Mouse (Mus musculus) midbrain, embryonic 16.5 days (tissue): Measurements from ENCODE around the gene Mapkap1. TPM values are rescaled to one million over a fixed set of nuclear protein-coding genes. Genes with fewer than 3 reads are reported as not detected.
"Not testable (repeated sequence)": the region's sequence is repeated elsewhere in the genome, so short reads cannot be mapped to it uniquely, and the experiment has no call there.

ENCODE experiments used
- ATAC-seq: fragments of 200-750 bp; cut with Nextera tagmentation; 2 replicates; pipeline ENCODE4 v1.8.0; 2017; ENCODE audit warnings: moderate TSS enrichment
- H3K27ac ChIP-seq: fragments of 300-500 bp; sonication (generic); 2 replicates; pipeline ENCODE4 v1.5.1; 2014; ENCODE audit warnings: mild to moderate bottlenecking, low read length, mixed read lengths
- H3K27me3 ChIP-seq: fragments of 300-500 bp; sonication (generic); 2 replicates; pipeline ENCODE4 v1.6.1; 2014; ENCODE audit warnings: low read depth, low read length, mixed read lengths; ENCODE audit not compliant: control insufficient read depth, insufficient read depth
- H3K36me3 ChIP-seq: fragments of 300-500 bp; sonication (generic); 2 replicates; pipeline ENCODE4 v1.6.1; 2014; ENCODE audit warnings: mild to moderate bottlenecking, low read length, moderate library complexity, mixed read lengths; ENCODE audit not compliant: control insufficient read depth, insufficient read depth
- H3K4me1 ChIP-seq: fragments of 300-500 bp; sonication (generic); 2 replicates; pipeline ENCODE4 v1.6.1; 2014; ENCODE audit warnings: mild to moderate bottlenecking, low read length, mixed read lengths; ENCODE audit not compliant: control insufficient read depth, insufficient read depth
- H3K4me2 ChIP-seq: fragments of 300-500 bp; sonication (generic); 2 replicates; pipeline ENCODE4 v1.6.1; 2014; ENCODE audit warnings: mild to moderate bottlenecking, low read length, mixed read lengths
- H3K4me3 ChIP-seq: fragments of 300-500 bp; sonication (generic); 2 replicates; pipeline ENCODE4 v1.5.1; 2014; ENCODE audit warnings: low read depth, mild to moderate bottlenecking, low read length, moderate library complexity, mixed read lengths
- H3K9ac ChIP-seq: fragments of 300-500 bp; sonication (generic); 2 replicates; pipeline ENCODE4 v1.6.1; 2014; ENCODE audit warnings: low read depth, low read length, mixed read lengths
- H3K9me3 ChIP-seq: fragments of 300-500 bp; sonication (generic); replicated peaks from 2 replicates; pipeline ENCODE4 v1.6.1; 2014; ENCODE audit warnings: mild to moderate bottlenecking, low read length, mixed read lengths; ENCODE audit not compliant: control insufficient read depth, poor library complexity, severe bottlenecking
- WGBS: fragments of 180-500 bp; shearing (Covaris S2); extraction: QIAGEN DNeasy Blood & Tissue Kit; methylation state at CpG from one replicate; pipeline ENCODE4 v1.1.7; 2014; 5-methylcytosine and 5-hydroxymethylcytosine counted together
- polyA plus RNA-seq: library from polyadenylated mRNA; unstranded; fragments of >200 nt; fragmentation: Nextera tagmentation; extraction: Ambion mirVana; gene quantifications from 2 replicates; pipeline ENCODE4 v1.2.1, GENCODE M21; 2015

Mapkap1 gene
- polyA plus RNA-seq, 1 experiment from 2014 or later: 89.1 TPM

DNA sequence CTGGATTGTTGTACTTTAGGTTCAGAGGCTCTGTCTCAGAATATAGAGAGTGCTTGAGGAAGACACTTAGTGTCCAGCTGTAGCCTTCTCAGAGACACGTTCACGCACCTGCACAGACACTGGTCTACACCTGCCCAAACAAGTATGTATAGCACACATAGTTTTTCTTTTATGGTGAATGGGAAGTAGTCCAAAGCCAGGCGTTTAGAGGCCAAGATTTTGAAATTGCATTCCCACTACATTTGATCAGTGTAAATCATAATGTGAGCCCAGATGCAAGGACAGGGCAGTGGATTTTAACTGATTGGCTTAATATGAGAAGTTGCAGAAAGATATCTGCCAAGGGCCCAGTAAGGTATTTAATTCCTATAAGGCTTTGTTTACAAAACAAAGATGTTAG, 17.6 kb downstream of the Mapkap1 start:
- H3K9ac ChIP-seq: no peak overlapping the region
- H3K9me3 ChIP-seq: no peaks in the 10 kb centered on the region
- H3K27ac ChIP-seq: no peak overlapping the region
- H3K36me3 ChIP-seq: peaks cover 4% of the 10 kb centered on the region; the same call in 1 of the 2 replicates
- WGBS: 93% methylated on average over 3 of the region's 3 CpGs
- no peak overlapping the region for H3K4me2 ChIP-seq
- no peaks in the 10 kb centered on the region for H3K4me1 ChIP-seq
- H3K4me3 ChIP-seq: no peak overlapping the region
- no peaks in the 10 kb centered on the region for H3K27me3 ChIP-seq
- ATAC-seq: no peak

DNA sequence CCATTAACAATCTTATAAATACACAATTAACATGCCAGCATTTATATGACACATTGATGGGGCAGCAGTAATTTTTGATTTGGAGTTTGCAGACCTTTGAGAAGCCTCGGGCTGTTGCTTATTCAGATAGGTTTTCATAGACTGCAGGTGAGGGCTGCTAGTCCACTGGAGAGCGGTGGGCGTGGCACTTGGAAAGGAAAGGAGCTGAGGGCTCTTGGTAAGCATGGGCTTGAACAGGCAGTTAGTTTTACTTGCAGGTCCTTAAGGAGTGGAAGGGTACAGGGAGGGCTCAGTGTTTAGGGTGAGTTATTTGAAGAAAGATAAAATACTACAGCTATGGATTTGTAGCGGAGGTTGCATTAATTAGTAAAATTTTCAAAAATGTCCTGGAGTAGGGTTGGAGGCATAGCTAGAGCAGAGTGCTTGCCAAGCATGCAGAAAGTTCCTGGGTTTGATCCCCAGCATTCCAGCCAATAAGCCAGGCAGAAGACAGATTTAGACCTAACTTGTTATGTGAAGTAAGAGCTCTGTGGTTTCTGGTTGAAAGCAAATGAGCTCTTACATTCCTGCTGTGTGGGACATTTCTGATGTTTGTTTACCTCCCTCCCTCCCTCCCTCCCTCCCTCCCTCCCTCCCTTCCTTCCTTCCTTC, 19.1 kb downstream of the Mapkap1 start:
- Histone ChIP-seq H3K4me2 (no peak overlapping the region), H3K27ac (no peak overlapping the region), H3K9ac (no peak overlapping the region), H3K4me1 (no peaks in the 10 kb centered on the region), H3K9me3 (no peaks in the 10 kb centered on the region), H3K36me3 (no peaks in the 10 kb centered on the region), H3K4me3 (no peak overlapping the region), H3K27me3 (no peaks in the 10 kb centered on the region)
- no peak for ATAC-seq
- 84% methylated on average over 4 of the region's 4 CpGs for WGBS

DNA sequence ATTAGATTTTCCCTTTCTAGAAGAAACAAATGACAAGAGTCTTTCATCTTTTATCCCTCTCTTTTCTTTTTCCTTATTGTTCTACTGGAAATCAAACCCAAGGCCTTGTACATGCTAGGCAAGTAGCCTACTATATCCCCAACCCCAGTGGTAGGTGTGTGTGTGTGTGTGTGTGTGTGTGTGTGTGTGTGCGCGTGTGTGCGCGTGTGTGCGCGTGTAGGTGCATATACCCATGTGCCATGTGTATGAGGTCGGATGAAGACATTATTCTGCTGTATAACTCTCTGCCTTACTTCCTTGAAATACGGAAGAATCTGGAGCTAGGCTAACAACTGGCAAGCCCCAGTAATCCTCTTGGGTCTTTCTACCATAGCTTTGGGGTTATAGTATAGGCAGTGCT, 24.1 kb downstream of the Mapkap1 start:
- Histone ChIP-seq H3K36me3 (peaks cover 2% of the 10 kb centered on the region; the same call in 1 of the 2 replicates), H3K4me2 (no peak overlapping the region), H3K27ac (no peak overlapping the region), H3K9ac (no peak overlapping the region), H3K27me3 (no peaks in the 10 kb centered on the region), H3K9me3 (no peaks in the 10 kb centered on the region), H3K4me1 (no peaks in the 10 kb centered on the region), H3K4me3 (no peak overlapping the region)
- no peak for ATAC-seq
- 97% methylated on average over 8 of the region's 8 CpGs for WGBS

DNA sequence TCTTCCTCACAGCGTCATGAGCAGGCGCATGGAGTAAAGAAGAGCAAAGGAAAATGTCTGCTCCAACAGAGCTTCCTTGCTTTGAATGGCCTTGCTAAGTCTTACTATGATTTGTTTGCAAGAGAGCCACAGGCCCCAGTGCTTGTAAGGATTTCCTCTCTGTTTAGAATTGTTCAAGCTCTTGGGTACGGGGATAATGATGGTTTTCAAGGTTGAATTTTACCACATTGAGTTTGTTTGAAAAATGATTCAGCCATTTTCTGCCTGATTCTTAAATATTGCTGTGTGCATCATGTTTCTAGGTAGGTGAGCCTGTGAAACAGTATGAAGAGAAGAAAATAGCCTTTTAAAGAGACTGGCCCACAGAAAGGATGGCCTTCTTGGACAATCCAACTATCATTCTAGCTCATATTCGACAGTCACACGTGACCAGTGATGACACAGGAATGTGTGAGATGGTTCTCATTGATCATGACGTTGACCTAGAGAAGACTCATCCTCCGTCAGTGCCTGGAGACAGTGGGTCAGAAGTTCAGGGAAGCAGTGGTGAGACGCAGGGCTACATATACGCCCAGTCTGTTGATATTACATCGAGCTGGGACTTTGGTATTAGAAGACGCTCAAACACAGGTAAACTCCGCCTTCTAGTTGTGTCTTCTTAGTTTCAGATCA, 25.3 kb downstream of the Mapkap1 start:
- Histone ChIP-seq H3K36me3 (peaks cover 2% of the 10 kb centered on the region; the same call in 1 of the 2 replicates), H3K4me1 (no peaks in the 10 kb centered on the region), H3K9me3 (no peaks in the 10 kb centered on the region), H3K9ac (no peak overlapping the region), H3K27me3 (no peaks in the 10 kb centered on the region), H3K4me3 (no peak overlapping the region), H3K4me2 (no peak overlapping the region), H3K27ac (no peak overlapping the region)
- 97% methylated on average over 12 of the region's 12 CpGs for WGBS
- ATAC-seq: no peak

DNA sequence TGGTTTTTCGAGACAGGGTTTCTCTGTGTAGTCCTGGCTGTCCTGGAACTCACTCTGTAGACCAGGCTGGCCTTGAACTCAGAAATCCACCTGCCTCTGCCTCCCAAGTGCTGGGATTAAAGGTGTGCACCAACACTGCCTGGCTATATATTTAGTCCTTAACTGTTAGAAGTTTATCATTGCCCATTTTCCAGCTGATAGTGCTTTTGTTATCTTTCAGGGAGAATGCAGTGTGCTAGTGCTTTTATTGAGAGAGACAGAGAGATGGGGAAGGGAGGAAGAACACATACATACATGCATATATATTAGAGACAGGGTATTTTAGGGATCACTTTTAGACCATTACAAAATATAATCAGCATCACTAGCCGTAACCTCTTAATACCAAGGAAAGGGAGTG, 26.3 kb downstream of the Mapkap1 start:
- H3K27ac ChIP-seq, H3K9ac ChIP-seq, ATAC-seq, H3K9me3 ChIP-seq, H3K4me3 ChIP-seq, H3K4me2 ChIP-seq, H3K36me3 ChIP-seq, H3K4me1 ChIP-seq, H3K27me3 ChIP-seq: not testable (repeated sequence)
- 97% methylated on average over 1 of the region's 2 CpGs for whole genome bisulfite sequencing

DNA sequence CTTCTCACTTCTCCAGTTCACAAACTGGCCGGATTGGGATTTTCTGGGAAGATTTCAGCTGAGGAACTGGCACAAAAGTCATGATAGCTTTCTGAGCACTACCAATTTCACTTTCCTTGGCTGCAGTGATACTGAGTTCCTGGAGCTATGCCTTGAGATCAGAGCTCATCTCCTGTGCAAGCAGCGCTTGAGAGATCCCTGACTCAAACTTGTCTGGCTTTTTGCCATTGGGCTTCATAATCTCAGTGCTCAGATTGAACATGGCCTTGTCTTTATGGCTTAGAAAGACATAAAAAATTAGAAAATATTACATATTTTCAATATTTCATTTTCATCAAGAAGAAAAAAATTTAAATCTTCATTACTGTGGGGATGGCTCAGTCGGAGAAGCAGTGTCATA, 29.8 kb downstream of the Mapkap1 start:
- no peak overlapping the region for H3K9ac ChIP-seq
- no peaks in the 10 kb centered on the region for H3K27me3 ChIP-seq
- no peak overlapping the region for H3K4me3 ChIP-seq
- no peak overlapping the region for H3K27ac ChIP-seq
- H3K4me2 ChIP-seq: no peak overlapping the region
- no peak for ATAC-seq
- peaks cover 6% of the 10 kb centered on the region; the same call in 1 of the 2 replicates for H3K36me3 ChIP-seq
- 95% methylated on average over 3 of the region's 3 CpGs for WGBS
- no peaks in the 10 kb centered on the region for H3K9me3 ChIP-seq
- no peaks in the 10 kb centered on the region for H3K4me1 ChIP-seq

DNA sequence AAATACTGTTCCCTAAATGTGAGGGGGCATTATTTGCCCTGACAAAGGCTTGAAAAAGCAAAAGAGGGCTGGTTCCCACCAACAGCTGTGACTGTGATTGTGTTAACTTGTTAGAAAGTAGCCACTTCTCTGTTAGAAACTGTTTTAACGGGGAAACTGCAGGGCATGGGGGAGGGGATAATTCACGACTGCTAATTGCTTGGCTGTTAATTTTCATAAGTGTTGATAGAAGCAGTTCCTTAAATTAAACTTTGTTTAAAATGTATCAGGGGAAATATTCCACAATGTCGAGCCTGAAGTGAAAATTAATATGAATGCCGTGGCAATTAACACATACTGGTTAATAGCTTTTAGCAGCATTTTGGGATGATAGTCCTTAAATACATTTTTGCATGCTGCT, 42.2 kb downstream of the Mapkap1 start:
- WGBS: 62% methylated on average over 4 of the region's 4 CpGs
- Histone ChIP-seq H3K27me3 (no peaks in the 10 kb centered on the region), H3K4me3 (no peak overlapping the region), H3K36me3 (no peaks in the 10 kb centered on the region), H3K9me3 (no peaks in the 10 kb centered on the region), H3K27ac (no peak overlapping the region), H3K4me2 (no peak overlapping the region), H3K9ac (no peak overlapping the region), H3K4me1 (peaks cover 7% of the 10 kb centered on the region; the same call in 1 of the 2 replicates)
- no peak for ATAC-seq

DNA sequence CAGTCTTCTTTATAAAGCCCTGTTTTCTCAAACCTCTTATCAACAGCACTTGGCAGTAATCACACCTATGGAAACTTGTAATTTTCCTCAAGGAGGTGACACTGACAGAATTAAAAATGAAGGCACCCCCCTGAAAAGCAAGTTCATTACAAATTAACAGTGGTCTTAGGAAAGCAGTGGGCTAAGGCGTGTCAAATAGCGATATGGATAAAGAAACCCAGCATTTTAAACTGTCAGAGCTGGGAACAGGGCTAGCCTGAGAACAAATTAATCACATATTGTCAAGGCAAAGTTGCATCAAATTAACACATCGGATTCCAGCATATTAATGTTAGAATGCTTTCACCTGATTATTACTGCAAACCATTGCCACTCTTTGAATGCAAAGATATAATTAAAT, 55.9 kb downstream of the Mapkap1 start:
- Histone ChIP-seq H3K27me3 (no peaks in the 10 kb centered on the region), H3K9me3 (no peaks in the 10 kb centered on the region), H3K9ac (no peak overlapping the region), H3K4me1 (no peaks in the 10 kb centered on the region; the same call in 1 of the 2 replicates), H3K4me3 (no peak overlapping the region), H3K36me3 (no peaks in the 10 kb centered on the region), H3K27ac (no peak overlapping the region), H3K4me2 (no peak overlapping the region)
- ATAC-seq: no peak
- WGBS: 71% methylated on average over 3 of the region's 3 CpGs

DNA sequence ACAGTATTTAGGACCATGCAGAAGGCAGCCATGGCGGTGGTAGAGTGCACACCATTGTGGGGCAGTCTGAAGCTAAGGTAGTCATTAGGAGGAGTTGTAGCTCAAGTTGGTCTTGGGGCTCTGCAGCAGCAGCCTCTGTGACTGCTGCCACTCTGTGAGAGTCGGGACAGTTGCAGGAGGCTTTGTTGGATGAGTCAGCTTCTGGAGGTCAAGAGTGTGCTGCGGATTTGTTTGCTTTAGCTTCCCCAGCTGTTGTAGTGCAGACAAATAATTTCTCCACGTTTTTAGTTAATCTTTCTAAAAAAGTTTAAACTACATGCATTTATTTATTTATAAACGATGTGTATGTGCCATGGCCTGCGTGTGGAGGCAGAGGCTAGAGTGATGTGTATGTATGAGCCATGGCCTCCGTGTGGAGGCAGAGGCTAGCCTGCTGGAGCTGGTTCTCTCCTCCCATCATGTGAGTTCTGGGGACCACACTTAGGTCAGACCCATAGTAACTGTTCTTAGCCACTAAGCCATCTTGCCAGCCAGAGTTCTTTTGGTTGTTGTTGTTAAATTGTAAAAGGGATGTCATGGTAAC, 62.1 kb downstream of the Mapkap1 start:
- H3K27me3 ChIP-seq: no peaks in the 10 kb centered on the region
- no peaks in the 10 kb centered on the region for H3K9me3 ChIP-seq
- H3K4me2 ChIP-seq: no peak overlapping the region
- peaks cover 1% of the 10 kb centered on the region; the same call in 1 of the 2 replicates for H3K4me1 ChIP-seq
- H3K27ac ChIP-seq: no peak overlapping the region
- no peaks in the 10 kb centered on the region for H3K36me3 ChIP-seq
- no peak overlapping the region for H3K4me3 ChIP-seq
- WGBS: 77% methylated on average over 7 of the region's 7 CpGs
- H3K9ac ChIP-seq: no peak overlapping the region
- no peak for ATAC-seq
